Mouse (Mus musculus) urinary bladder, adult 2 months (tissue): ENCODE results near the gene Ybx2. TPM values are rescaled to one million over a fixed set of nuclear protein-coding genes. Genes with fewer than 3 reads are reported as not detected.
"Not testable (repeated sequence)": the region's sequence is repeated elsewhere in the genome, so short reads cannot be mapped to it uniquely, and the experiment has no call there.

ENCODE experiments used
- DNase-seq: peaks from one replicate; pipeline ENCODE4 v3.0.0; 2022; ENCODE audit warnings: low spot score
- polyA plus RNA-seq: library from polyadenylated mRNA; depleted of rRNA; stranded (reverse); fragments of >200 nt; gene quantifications from 2 replicates; pipeline ENCODE4 v1.2.3, GENCODE M21; 2012

Gene Ybx2
- polyA plus RNA-seq, 1 experiment = 6.2 TPM

- no peak for DNase-seq
Measured at GRCm38 (mm10) chr11:69934681-69935080, 915 bp upstream of the Ybx2 start.

GRCm38 (mm10) chr11:69936156-69936555 lies 560 bp downstream of the Ybx2 start:
- no peak for DNase-seq

- no peak for DNase-seq
Measured at GRCm38 (mm10) chr11:69936714-69937347, 1.2 kb downstream of the Ybx2 start.

- no peak for DNase-seq
Measured at GRCm38 (mm10) chr11:69937385-69937784, 1.8 kb downstream of the Ybx2 start.

GRCm38 (mm10) chr11:69937834-69938233 lies 2.2 kb downstream of the Ybx2 start:
- DNase-seq = no peak

GRCm38 (mm10) chr11:69938401-69938979 lies 2.9 kb downstream of the Ybx2 start:
- no peak for DNase-seq

- no peak for DNase-seq
Measured at GRCm38 (mm10) chr11:69939181-69939580, 3.6 kb downstream of the Ybx2 start.

GRCm38 (mm10) chr11:69939731-69940130 lies 4.1 kb downstream of the Ybx2 start:
- DNase-seq = no peak

GRCm38 (mm10) chr11:69940962-69941361 lies 5.4 kb downstream of the Ybx2 start:
- no peak for DNase-seq

GRCm38 (mm10) chr11:69945216-69945615 lies 9.6 kb downstream of the Ybx2 start:
- DNase-seq = no peak

- no peak for DNase-seq
Measured at GRCm38 (mm10) chr11:69945997-69946891, 10.6 kb downstream of the Ybx2 start.

GRCm38 (mm10) chr11:69947337-69948065 lies 11.9 kb downstream of the Ybx2 start:
- DNase-seq = no peak

GRCm38 (mm10) chr11:69948066-69948762 lies 12.6 kb downstream of the Ybx2 start, which contains the start of gene Slc2a4:
Gene Slc2a4, minus strand, starts transcription at chr11:69948188.
- peak; percentile 73 for DNase-seq

GRCm38 (mm10) chr11:69948763-69949150 lies 13.2 kb downstream of the Ybx2 start:
- DNase-seq = peak; percentile 73

- DNase-seq = no peak
Measured at GRCm38 (mm10) chr11:69950807-69951459, 15.3 kb downstream of the Ybx2 start.

GRCm38 (mm10) chr11:69952274-69952673 lies 16.7 kb downstream of the Ybx2 start:
- no peak for DNase-seq

- DNase-seq = no peak
Measured at GRCm38 (mm10) chr11:69953267-69953915, 17.8 kb downstream of the Ybx2 start.

- not testable (repeated sequence) for DNase-seq
Measured at GRCm38 (mm10) chr11:69955618-69956017, 20.0 kb downstream of the Ybx2 start.

- no peak for DNase-seq
Measured at GRCm38 (mm10) chr11:69956218-69956617, 20.6 kb downstream of the Ybx2 start.

GRCm38 (mm10) chr11:69960616-69961015 lies 25.0 kb downstream of the Ybx2 start:
- DNase-seq = no peak
